Mouse (Mus musculus) embryonic facial prominence, embryonic 14.5 days (tissue): ENCODE measurements at regions not wholly inside any gene's neighbourhood (a gene's known extent, or its start where the extent isn't known, plus 50 kb on each side); places are given as distances from the start of the nearest gene placed in this dataset.

ENCODE experiments used
- ATAC-seq: fragments of 200-750 bp; cut with Nextera tagmentation; 2 replicates; pipeline ENCODE4 v1.8.0; 2017; ENCODE audit warnings: low read depth, moderate number of reproducible peaks, moderate TSS enrichment
- DNase-seq: peaks from one replicate; pipeline ENCODE4 v3.0.0-alpha.2; 2015; ENCODE audit warnings: low spot score
- H3K27ac ChIP-seq: fragments of 300-500 bp; sonication (generic); replicated peaks from 2 replicates; pipeline ENCODE4 v1.5.1; 2014; ENCODE audit warnings: low read depth, mild to moderate bottlenecking, low read length, moderate library complexity
- H3K27me3 ChIP-seq: fragments of 300-500 bp; sonication (generic); replicated peaks from 2 replicates; pipeline ENCODE4 v1.6.1; 2014; ENCODE audit warnings: low read length; ENCODE audit not compliant: control insufficient read depth, insufficient read depth
- H3K36me3 ChIP-seq: fragments of 300-500 bp; sonication (generic); 2 replicates; pipeline ENCODE4 v1.6.1; 2014; ENCODE audit warnings: low read length, mixed read lengths; ENCODE audit not compliant: control insufficient read depth, insufficient read depth
- H3K4me1 ChIP-seq: fragments of 300-500 bp; sonication (generic); 2 replicates; pipeline ENCODE4 v1.6.1; 2014; ENCODE audit warnings: antibody characterized with exemption, low read length; ENCODE audit not compliant: control insufficient read depth, insufficient read depth
- H3K4me2 ChIP-seq: fragments of 300-500 bp; sonication (generic); 2 replicates; pipeline ENCODE4 v1.6.1; 2014; ENCODE audit warnings: low read depth, mild to moderate bottlenecking, low read length, moderate library complexity, mixed read lengths
- H3K4me3 ChIP-seq: fragments of 300-500 bp; sonication (generic); 2 replicates; pipeline ENCODE4 v1.5.1; 2014; ENCODE audit warnings: low read depth, mild to moderate bottlenecking, low read length
- H3K9ac ChIP-seq: fragments of 300-500 bp; sonication (generic); 2 replicates; pipeline ENCODE4 v1.6.1; 2014; ENCODE audit warnings: low read depth, mild to moderate bottlenecking, low read length, moderate library complexity, mixed read lengths
- H3K9me3 ChIP-seq: fragments of 300-500 bp; sonication (generic); 2 replicates; pipeline ENCODE4 v1.6.1; 2016; ENCODE audit warnings: low read length; ENCODE audit not compliant: control insufficient read depth
- WGBS: fragments of 180-500 bp; shearing (Covaris S2); extraction: QIAGEN DNeasy Blood & Tissue Kit; methylation state at CpG from one replicate; pipeline ENCODE4 v1.1.7; 2014; 5-methylcytosine and 5-hydroxymethylcytosine counted together

DNA sequence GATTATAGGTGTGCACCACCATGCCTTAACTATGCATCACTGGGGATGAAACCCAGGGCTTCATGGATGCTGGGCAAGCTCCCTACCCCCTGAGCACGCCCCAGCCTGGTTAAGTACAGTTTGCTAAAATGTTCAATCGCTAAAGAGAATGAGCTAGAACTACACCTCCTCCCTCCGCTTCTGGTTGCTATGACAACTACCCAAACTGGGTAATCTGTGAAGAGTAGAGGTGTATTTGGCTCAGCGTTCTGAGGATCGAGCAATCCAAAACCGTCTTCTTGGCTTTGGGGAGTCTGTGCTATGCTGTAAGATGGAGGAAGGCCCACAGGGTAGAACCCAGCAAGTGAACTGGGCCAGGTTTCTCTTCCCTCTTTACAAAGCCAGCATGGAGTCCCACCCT is 78.8 kb downstream of the Skor1 start:
- Histone ChIP-seq H3K36me3 (no peaks in the 10 kb centered on the region), H3K27ac (no peak overlapping the region), H3K4me1 (peaks cover 23% of the 10 kb centered on the region), H3K4me2 (no peak overlapping the region), H3K9ac (no peak overlapping the region), H3K27me3 (no peaks in the 10 kb centered on the region), H3K4me3 (no peak overlapping the region), H3K9me3 (no peaks in the 10 kb centered on the region)
- DNase-seq (no peak), ATAC-seq (no peak)
- 74% methylated on average over 6 of the region's 6 CpGs for WGBS

DNA sequence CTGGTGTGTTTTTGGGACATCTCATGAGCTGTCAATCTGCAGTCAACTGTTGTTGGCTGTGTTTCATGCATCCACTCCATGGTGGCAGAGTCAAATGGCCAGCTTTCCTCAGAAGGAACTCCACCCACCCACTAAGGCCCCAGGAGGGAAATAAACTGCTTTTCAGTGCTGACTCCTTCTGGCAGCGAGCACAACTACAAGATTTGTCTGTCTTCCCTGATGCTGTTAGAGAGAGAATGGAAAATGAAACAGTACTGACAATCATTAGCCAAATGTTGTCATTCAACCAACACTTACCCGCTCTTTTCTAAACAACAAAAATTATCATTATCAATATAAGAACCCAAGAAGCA is 79.3 kb upstream of the Pias1 start:
- H3K9ac ChIP-seq = no peak overlapping the region
- WGBS = 63% methylated on average over 2 of the region's 2 CpGs
- ATAC-seq (no peak), DNase-seq (peak; percentile 15)
- no peaks in the 10 kb centered on the region for H3K36me3 ChIP-seq
- H3K4me1 ChIP-seq = peaks cover 13% of the 10 kb centered on the region; the same call in 1 of the 2 replicates
- H3K4me3 ChIP-seq = no peak overlapping the region
- H3K27ac ChIP-seq = no peak overlapping the region
- no peaks in the 10 kb centered on the region for H3K27me3 ChIP-seq
- H3K4me2 ChIP-seq = no peak overlapping the region
- peaks cover 8% of the 10 kb centered on the region; the same call in 1 of the 2 replicates for H3K9me3 ChIP-seq

DNA sequence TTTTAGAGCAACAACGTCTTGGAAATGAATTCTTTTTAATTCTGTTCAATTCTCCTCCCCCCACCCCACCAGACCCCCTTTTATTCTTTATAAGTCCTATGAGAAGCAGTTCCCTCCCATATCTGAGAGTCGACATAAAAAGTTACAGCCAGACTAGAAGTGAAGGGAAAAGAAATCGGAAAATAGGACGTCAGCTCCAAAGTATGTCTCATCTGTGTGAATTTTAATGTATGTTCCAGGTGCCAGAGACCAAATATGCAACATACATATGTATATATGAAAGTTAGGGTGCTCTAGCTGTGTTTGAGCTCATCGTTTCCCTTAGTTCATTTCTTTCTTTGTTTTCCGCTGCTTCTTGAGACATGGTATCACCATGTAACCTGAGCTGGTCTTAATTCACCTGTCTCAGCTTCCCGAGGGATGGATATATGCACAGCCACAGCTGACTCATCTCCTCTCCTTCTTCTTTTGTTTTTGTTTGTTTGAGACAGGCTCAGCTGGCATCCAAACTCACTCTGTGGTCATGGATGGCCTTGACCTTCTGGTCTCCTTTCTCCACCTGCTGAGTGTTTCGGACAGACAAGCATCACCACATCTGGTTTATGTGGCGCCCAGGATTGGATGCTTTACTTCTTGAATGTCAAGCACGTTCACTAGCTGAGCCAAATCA is 78.8 kb upstream of the Pias1 start:
- H3K36me3 ChIP-seq = no peaks in the 10 kb centered on the region
- no peak overlapping the region for H3K9ac ChIP-seq
- H3K27ac ChIP-seq = no peak overlapping the region; the same call in 1 of the 2 replicates
- WGBS = 63% methylated on average over 10 of the region's 10 CpGs
- peaks cover 11% of the 10 kb centered on the region; the same call in 1 of the 2 replicates for H3K4me1 ChIP-seq
- H3K27me3 ChIP-seq = no peaks in the 10 kb centered on the region
- ATAC-seq (peak; percentile 41; the same call in 1 of the 2 replicates), DNase-seq (peak; percentile 54)
- H3K4me3 ChIP-seq = no peak overlapping the region
- peaks cover 8% of the 10 kb centered on the region; the same call in 1 of the 2 replicates for H3K9me3 ChIP-seq
- H3K4me2 ChIP-seq = no peak overlapping the region

DNA sequence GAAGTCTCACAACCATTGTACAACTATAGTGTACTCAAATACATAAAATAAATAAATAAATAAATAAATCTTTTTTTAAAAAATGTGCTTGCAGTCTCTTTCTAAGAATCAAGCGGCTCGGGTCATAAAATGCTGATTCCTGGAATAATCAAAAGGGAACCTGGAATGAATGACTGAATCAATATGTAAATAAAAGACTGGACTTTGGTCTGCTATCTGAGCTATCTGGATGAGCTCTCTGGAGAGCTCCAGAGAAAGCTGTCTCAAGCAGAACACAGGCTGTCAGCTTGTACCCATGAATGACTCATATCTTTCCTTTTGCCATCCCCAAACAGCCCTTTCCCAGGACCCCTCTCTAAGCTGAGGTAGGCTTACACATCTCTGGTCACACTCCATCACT is 75.8 kb upstream of the Pias1 start:
- WGBS = 97% methylated on average over 2 of the region's 2 CpGs
- H3K36me3 ChIP-seq = no peaks in the 10 kb centered on the region
- peaks cover 8% of the 10 kb centered on the region; the same call in 1 of the 2 replicates for H3K4me1 ChIP-seq
- DNase-seq (no peak), ATAC-seq (no peak)
- no peaks in the 10 kb centered on the region for H3K27me3 ChIP-seq
- H3K9me3 ChIP-seq = peaks cover 8% of the 10 kb centered on the region; the same call in 1 of the 2 replicates
- no peak overlapping the region for H3K9ac ChIP-seq
- H3K4me2 ChIP-seq = no peak overlapping the region
- no peak overlapping the region for H3K4me3 ChIP-seq
- H3K27ac ChIP-seq = no peak overlapping the region

DNA sequence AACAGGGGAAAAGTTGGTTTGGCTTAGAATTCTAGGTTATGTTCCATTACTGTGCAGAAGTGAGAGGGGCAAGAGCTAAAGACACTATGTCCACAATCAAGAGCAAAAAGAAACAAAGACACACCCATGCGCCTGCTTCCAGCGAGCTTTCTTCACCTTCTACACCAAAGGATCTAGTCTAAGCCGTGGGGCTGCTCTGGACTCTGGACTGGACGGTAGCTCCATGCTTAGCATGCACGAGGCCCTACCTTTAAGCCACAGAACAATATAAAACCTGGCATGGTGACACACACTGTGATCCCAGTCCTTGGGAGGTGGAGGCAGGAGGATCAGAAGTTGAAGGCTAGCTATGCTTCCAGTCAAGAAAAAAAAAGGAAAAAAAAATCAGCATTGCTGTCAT is 73.0 kb upstream of the Pias1 start:
- no peak overlapping the region for H3K4me2 ChIP-seq
- H3K4me3 ChIP-seq = no peak overlapping the region
- H3K27me3 ChIP-seq = no peaks in the 10 kb centered on the region
- no peaks in the 10 kb centered on the region for H3K36me3 ChIP-seq
- H3K9me3 ChIP-seq = peaks cover 8% of the 10 kb centered on the region; the same call in 1 of the 2 replicates
- peaks cover 8% of the 10 kb centered on the region; the same call in 1 of the 2 replicates for H3K4me1 ChIP-seq
- H3K9ac ChIP-seq = no peak overlapping the region
- no peak for DNase-seq
- WGBS = 92% methylated on average over 5 of the region's 5 CpGs
- no peak overlapping the region for H3K27ac ChIP-seq
- no peak for ATAC-seq

DNA sequence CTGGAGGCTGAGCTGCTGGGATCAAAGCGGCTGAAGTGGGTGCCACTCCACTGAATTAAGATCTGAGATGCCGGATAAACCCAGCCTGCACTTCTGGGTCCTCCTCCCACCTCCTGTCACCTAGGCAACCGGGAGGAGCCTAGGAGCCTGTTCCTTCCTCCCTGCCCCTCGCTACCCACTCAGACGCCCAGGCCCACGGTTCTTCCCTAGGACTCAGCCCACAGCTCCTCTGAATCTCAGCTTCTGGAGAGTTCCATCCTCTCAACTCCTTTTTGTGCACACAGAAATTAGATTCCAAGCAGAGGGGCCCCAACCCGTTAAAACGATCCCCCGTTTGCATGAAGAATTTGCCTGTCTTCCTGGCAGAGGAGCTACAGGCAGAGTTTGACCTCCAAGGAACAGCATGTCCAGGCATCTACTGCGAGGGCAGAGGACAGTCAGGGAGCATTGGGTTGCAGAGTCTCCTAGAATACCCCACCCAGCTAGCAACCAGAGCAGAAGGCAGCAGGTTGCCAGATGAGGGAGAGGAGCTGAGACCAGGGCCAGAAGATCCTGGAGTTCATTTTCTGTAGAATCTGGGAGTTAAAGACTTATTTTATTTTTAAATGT is 71.6 kb upstream of the Pias1 start:
- 0 out of 2 replicates have a peak overlapping the region, but pooled peaks have one; percentile 9 for H3K9ac ChIP-seq
- H3K36me3 ChIP-seq = no peaks in the 10 kb centered on the region
- ATAC-seq = peak; percentile 93
- H3K27me3 ChIP-seq = no peaks in the 10 kb centered on the region
- peak overlapping the region; percentile 42 for H3K4me2 ChIP-seq
- peak overlapping the region; percentile 5 for H3K4me3 ChIP-seq
- DNase-seq = peak; percentile 90
- peaks cover 8% of the 10 kb centered on the region; the same call in 1 of the 2 replicates for H3K4me1 ChIP-seq
- WGBS = 3% methylated on average over 10 of the region's 10 CpGs
- H3K27ac ChIP-seq = peak overlapping the region; percentile 4; the same call in 1 of the 2 replicates
- peaks cover 8% of the 10 kb centered on the region; the same call in 1 of the 2 replicates for H3K9me3 ChIP-seq

DNA sequence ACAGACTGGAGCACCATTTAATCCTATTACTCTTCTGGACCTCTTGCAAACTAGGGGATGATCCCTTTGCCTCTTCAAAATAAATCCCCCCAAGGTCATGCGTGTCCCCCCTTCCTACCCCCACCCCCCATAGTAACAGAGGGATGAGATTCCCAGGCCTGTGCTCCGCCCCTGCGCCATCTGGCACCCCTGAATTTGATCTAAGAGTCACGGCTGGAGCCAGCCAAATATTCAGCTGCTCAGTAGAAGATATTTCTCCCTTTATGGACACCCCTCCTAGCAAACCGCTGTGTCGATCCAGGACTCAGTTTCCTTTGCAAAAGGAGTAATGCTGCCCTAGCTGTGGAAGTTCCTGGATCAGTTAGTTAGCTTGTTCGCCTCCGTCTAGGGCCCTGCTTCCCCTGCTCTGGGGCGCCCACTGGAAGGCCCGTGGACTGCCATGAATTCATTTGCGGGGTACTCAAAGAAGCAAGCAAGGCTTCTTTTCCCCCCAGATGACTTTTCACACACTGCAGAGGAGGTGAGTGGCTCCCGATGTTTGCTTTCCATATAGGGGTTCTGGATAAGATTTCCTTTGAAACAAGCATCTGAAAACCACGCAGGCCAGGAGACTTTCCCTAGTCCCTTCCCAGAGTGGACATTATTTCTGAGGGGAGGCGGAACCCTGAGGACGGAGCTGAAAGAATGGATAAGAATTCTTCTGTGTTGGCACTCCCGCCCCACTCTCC is 70.9 kb upstream of the Pias1 start:
- H3K27me3 ChIP-seq = no peaks in the 10 kb centered on the region
- H3K9ac ChIP-seq = peak overlapping the region; percentile 9; the same call in 1 of the 2 replicates
- DNase-seq (peak; percentile 48), ATAC-seq (0 out of 2 replicates have a peak, but pooled peaks have one; percentile 22)
- no peaks in the 10 kb centered on the region for H3K36me3 ChIP-seq
- peak overlapping the region; percentile 64; the same call in 1 of the 2 replicates for H3K27ac ChIP-seq
- peak overlapping the region; percentile 5 for H3K4me3 ChIP-seq
- H3K9me3 ChIP-seq = peaks cover 8% of the 10 kb centered on the region; the same call in 1 of the 2 replicates
- WGBS = 28% methylated on average over 16 of the region's 16 CpGs
- peaks cover 8% of the 10 kb centered on the region; the same call in 1 of the 2 replicates for H3K4me1 ChIP-seq
- H3K4me2 ChIP-seq = peak overlapping the region; percentile 42

DNA sequence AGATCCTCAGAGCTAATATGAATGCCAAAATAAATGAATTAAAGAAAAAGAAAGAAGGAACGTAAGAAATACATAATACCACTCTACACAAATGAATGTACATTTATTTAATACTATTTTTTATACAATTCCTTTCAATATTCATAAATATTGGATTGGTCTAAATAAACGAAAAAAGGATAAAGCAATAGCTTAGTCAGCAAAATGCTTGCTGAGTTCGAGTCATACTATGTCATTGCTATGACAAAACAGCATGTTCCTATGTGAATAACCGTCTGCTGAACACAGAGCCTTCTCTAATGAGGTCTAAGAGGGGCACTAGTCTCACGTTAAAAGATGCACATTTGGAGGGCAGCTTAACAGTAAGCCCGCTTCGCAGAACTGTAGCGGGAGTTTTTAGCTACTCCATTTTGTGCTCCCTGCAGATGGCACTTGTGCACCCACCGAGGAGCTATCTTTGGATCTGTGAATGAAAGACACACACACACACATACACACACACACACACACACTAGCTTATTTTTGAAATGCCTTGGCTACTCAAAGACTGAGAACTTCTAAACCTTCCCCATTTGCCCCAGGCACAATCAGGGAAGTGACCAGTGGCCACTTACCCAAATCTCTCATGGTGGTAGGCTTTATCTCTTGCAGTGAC is 69.1 kb upstream of the Pias1 start:
- Histone ChIP-seq H3K4me3 (no peak overlapping the region), H3K36me3 (no peaks in the 10 kb centered on the region), H3K9ac (no peak overlapping the region), H3K9me3 (no peaks in the 10 kb centered on the region), H3K4me1 (peaks cover 9% of the 10 kb centered on the region; the same call in 1 of the 2 replicates), H3K27me3 (no peaks in the 10 kb centered on the region), H3K4me2 (no peak overlapping the region), H3K27ac (no peak overlapping the region)
- 72% methylated on average over 9 of the region's 9 CpGs for WGBS
- no peak for ATAC-seq
- no peak for DNase-seq
